Mouse (Mus musculus) neural tube, embryonic 11.5 days (tissue): Measurements from ENCODE around the gene Clec2e. TPM values are rescaled to one million over a fixed set of nuclear protein-coding genes. Genes with fewer than 3 reads are reported as not detected.

Experiments used
- ATAC-seq: fragments of 200-750 bp; cut with Nextera tagmentation; 2 replicates; pipeline ENCODE4 v1.8.0; 2017; ENCODE audit warnings: moderate number of reproducible peaks, mild to moderate bottlenecking, moderate TSS enrichment, moderate library complexity; ENCODE audit not compliant: insufficient read depth, low FRiP score, low TSS enrichment
- DNase-seq: peaks from one replicate; pipeline ENCODE4 v3.0.0-alpha.2; 2015; ENCODE audit warnings: low spot score
- H3K27ac ChIP-seq: fragments of 300-500 bp; sonication (generic); 2 replicates; pipeline ENCODE4 v1.5.1; 2014; ENCODE audit warnings: low read depth, mild to moderate bottlenecking, low read length
- H3K27me3 ChIP-seq: fragments of 300-500 bp; sonication (generic); 2 replicates; pipeline ENCODE4 v1.6.1; 2014; ENCODE audit warnings: mild to moderate bottlenecking, low read length, mixed read lengths; ENCODE audit not compliant: control insufficient read depth, insufficient read depth
- H3K36me3 ChIP-seq: fragments of 300-500 bp; sonication (generic); 2 replicates; pipeline ENCODE4 v1.6.1; 2014; ENCODE audit warnings: mild to moderate bottlenecking, low read length, moderate library complexity, mixed read lengths; ENCODE audit not compliant: control insufficient read depth, insufficient read depth
- H3K4me1 ChIP-seq: fragments of 300-500 bp; sonication (generic); 2 replicates; pipeline ENCODE4 v1.6.1; 2014; ENCODE audit warnings: low read length, mixed read lengths; ENCODE audit not compliant: control insufficient read depth, insufficient read depth
- H3K4me2 ChIP-seq: fragments of 300-500 bp; sonication (generic); 2 replicates; pipeline ENCODE4 v1.6.1; 2014; ENCODE audit warnings: low read depth, mild to moderate bottlenecking, moderate library complexity
- H3K4me3 ChIP-seq: fragments of 300-500 bp; sonication (generic); 2 replicates; pipeline ENCODE4 v1.5.1; 2014; ENCODE audit warnings: low read depth, low read length
- H3K9ac ChIP-seq: fragments of 300-500 bp; sonication (generic); 2 replicates; pipeline ENCODE4 v1.6.1; 2014; ENCODE audit warnings: mild to moderate bottlenecking, low read length
- H3K9me3 ChIP-seq: fragments of 300-500 bp; sonication (generic); 2 replicates; pipeline ENCODE4 v1.6.1; 2016; ENCODE audit warnings: low read length; ENCODE audit not compliant: control insufficient read depth
- WGBS: fragments of 180-500 bp; shearing (Covaris S2); extraction: QIAGEN DNeasy Blood & Tissue Kit; methylation state at CpG from one replicate; pipeline ENCODE4 v1.1.7; 2014; 5-methylcytosine and 5-hydroxymethylcytosine counted together
- polyA plus RNA-seq: library from polyadenylated mRNA; unstranded; fragments of >200 nt; fragmentation: Nextera tagmentation; extraction: Ambion mirVana; gene quantifications from 2 replicates; pipeline ENCODE4 v1.2.1, GENCODE M21; 2014

Gene Clec2e
- polyA plus RNA-seq, 1 experiment from 2014 or later: not detected

GRCm38 (mm10) chr6:129049596-129050251 is 51.0 kb downstream of the Clec2e start:
- Histone ChIP-seq H3K27ac (no peak overlapping the region), H3K27me3 (no peaks in the 10 kb centered on the region), H3K9me3 (no peaks in the 10 kb centered on the region), H3K9ac (no peak overlapping the region; the same call in 1 of the 2 replicates), H3K4me1 (no peaks in the 10 kb centered on the region; the same call in 1 of the 2 replicates), H3K4me3 (0 out of 2 replicates have a peak overlapping the region, but pooled peaks have one; percentile 13), H3K36me3 (no peaks in the 10 kb centered on the region), H3K4me2 (peak overlapping the region; percentile 40)
- 5% methylated on average over 8 of the region's 8 CpGs for WGBS
- DNase-seq (peak; percentile 42), ATAC-seq (no peak)

GRCm38 (mm10) chr6:129048857-129049473 is 51.7 kb downstream of the Clec2e start:
- Histone ChIP-seq H3K4me1 (no peaks in the 10 kb centered on the region; the same call in 1 of the 2 replicates), H3K4me2 (peak overlapping the region; percentile 49), H3K27ac (no peak overlapping the region), H3K9me3 (no peaks in the 10 kb centered on the region), H3K9ac (peak overlapping the region; percentile 48), H3K36me3 (no peaks in the 10 kb centered on the region), H3K4me3 (peak overlapping the region; percentile 34), H3K27me3 (no peaks in the 10 kb centered on the region)
- peak; percentile 91 for ATAC-seq
- DNase-seq: peak; percentile 80
- WGBS: 0% methylated on average over 13 of the region's 13 CpGs

- Histone ChIP-seq H3K9me3 (no peaks in the 10 kb centered on the region), H3K27me3 (no peaks in the 10 kb centered on the region), H3K4me3 (no peak overlapping the region), H3K4me2 (no peak overlapping the region), H3K27ac (no peak overlapping the region), H3K36me3 (no peaks in the 10 kb centered on the region), H3K9ac (no peak overlapping the region), H3K4me1 (no peaks in the 10 kb centered on the region; the same call in 1 of the 2 replicates)
- DNase-seq (no peak), ATAC-seq (no peak)
- WGBS: 38% methylated on average over 4 of the region's 4 CpGs
Observed at GRCm38 (mm10) chr6:129048381-129048780, 52.3 kb downstream of the Clec2e start.

- H3K4me1 ChIP-seq: no peaks in the 10 kb centered on the region; the same call in 1 of the 2 replicates
- ATAC-seq (no peak), DNase-seq (no peak)
- 86% methylated on average over 2 of the region's 2 CpGs for WGBS
- no peaks in the 10 kb centered on the region for H3K36me3 ChIP-seq
- H3K9ac ChIP-seq: no peak within 1 kb of the TSS
- no peaks in the 10 kb centered on the region for H3K27me3 ChIP-seq
- no peak within 1 kb of the TSS for H3K4me3 ChIP-seq
- H3K9me3 ChIP-seq: no peaks in the 10 kb centered on the region
- H3K27ac ChIP-seq: no peak within 1 kb of the TSS
- no peak within 1 kb of the TSS for H3K4me2 ChIP-seq
Observed at GRCm38 (mm10) chr6:129045601-129046000, 55.1 kb downstream of the Clec2e start, which contains the start of gene Klrb1f. Klrb1f (plus strand) TSS chr6:129045901.

GRCm38 (mm10) chr6:129042470-129042869 is 58.2 kb downstream of the Clec2e start:
- ATAC-seq: no peak
- no peaks in the 10 kb centered on the region for H3K36me3 ChIP-seq
- DNase-seq: no peak

More at GRCm38 (mm10) chr6:129042470-129042869, 58.2 kb downstream of the Clec2e start:
- Histone ChIP-seq H3K9ac (no peak overlapping the region), H3K4me2 (no peak overlapping the region), H3K4me3 (no peak overlapping the region), H3K27me3 (no peaks in the 10 kb centered on the region), H3K4me1 (no peaks in the 10 kb centered on the region), H3K9me3 (no peaks in the 10 kb centered on the region), H3K27ac (no peak overlapping the region)

Other genes with a start within 250 kb of the Clec2e start
- gene Clec2i, start 213.3 kb downstream of the Clec2e start, polyA plus RNA-seq: not detected in 2 replicates
- 0.58 and 1.3 TPM in 2 replicates for gene BC035044, start 209.8 kb downstream of the Clec2e start, polyA plus RNA-seq
- gene Clec2g, start 166.5 kb downstream of the Clec2e start, polyA plus RNA-seq: not detected in 2 replicates
- 0.70 and 1.4 TPM in 2 replicates for gene Klrb1f, start 55.0 kb downstream of the Clec2e start, polyA plus RNA-seq
- not detected in 2 replicates for gene Clec2d, start 79.7 kb upstream of the Clec2e start, polyA plus RNA-seq
- 0.28 TPM in 1 of 2 replicates, not detected in the other for gene Cd69, start 174.5 kb upstream of the Clec2e start, polyA plus RNA-seq
- gene 4922502D21Rik, start 230.9 kb upstream of the Clec2e start, polyA plus RNA-seq: not detected in 2 replicates
- gene Clec12a, start 241.8 kb upstream of the Clec2e start, polyA plus RNA-seq: 0.49 and 0.53 TPM in 2 replicates